Mouse (Mus musculus): ENCODE data around the gene Hoxb3. TPM values are rescaled to one million over a fixed set of nuclear protein-coding genes. Genes with fewer than 3 reads are reported as not detected.
A peak's percentile ranks its signal among the peaks of the same experiment; 100 is the strongest.

Gene Hoxb3
- polyA plus RNA-seq, 1 experiment from 2014 or later = 2.7 TPM

GRCm38 (mm10) chr11:96342576-96342930 lies 19.4 kb downstream of the Hoxb3 start:
- H3K9me3 ChIP-seq = no peaks in the 10 kb centered on the region
- H3K27me3 ChIP-seq (replicated peaks) = peaks cover 15% of the 10 kb centered on the region
- H3K36me3 ChIP-seq = 0 out of 2 replicates have a peak, but pooled peaks cover 3% of the 10 kb centered on the region
- ATAC-seq = no peak
- peak overlapping the region; percentile 68; the same call in 1 of the 2 replicates for H3K9ac ChIP-seq
- H3K4me1 ChIP-seq (replicated peaks) = peaks cover 68% of the 10 kb centered on the region
- H3K4me3 ChIP-seq (replicated peaks) = peak overlapping the region; percentile 44; the same call in 1 of the 2 replicates
- H3K27ac ChIP-seq = peak overlapping the region; percentile 95
- WGBS = 17% methylated on average over 4 of the region's 4 CpGs
- peak overlapping the region; percentile 85 for H3K4me2 ChIP-seq (replicated peaks)

DNA sequence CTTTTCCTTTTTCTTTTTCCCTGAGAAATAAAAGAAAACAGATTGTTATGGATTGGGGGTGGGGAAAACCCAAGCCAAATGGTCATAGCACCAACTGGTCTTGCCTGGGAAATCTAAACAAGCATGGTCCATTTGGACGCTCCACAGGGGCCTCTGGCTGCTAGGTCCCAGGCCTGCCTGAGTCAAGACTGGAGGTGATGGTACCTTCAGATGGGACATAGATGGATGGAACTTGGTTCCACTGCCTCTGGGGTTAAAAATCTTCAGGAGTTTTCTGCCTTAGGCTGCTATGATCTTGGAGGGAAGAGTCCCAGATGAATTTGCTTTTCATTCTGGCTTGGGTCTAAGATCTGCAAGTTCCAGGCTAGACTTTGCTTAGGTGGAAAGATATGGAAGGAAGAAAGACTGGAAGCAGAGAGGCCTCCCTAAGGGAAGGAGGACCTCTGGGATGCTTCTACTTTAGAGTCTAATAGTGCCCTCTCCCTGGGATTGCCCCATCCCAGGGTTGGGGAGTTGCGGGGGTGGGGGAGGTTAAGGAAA lies 20.1 kb downstream of the Hoxb3 start:
- H3K4me2 ChIP-seq (replicated peaks) = peak overlapping the region; percentile 85
- no peaks in the 10 kb centered on the region for H3K9me3 ChIP-seq
- H3K27me3 ChIP-seq (replicated peaks) = peaks cover 15% of the 10 kb centered on the region
- 0 out of 2 replicates have a peak, but pooled peaks cover 3% of the 10 kb centered on the region for H3K36me3 ChIP-seq
- 36% methylated on average over 2 of the region's 2 CpGs for WGBS
- peak overlapping the region; percentile 68 for H3K27ac ChIP-seq
- peaks cover 64% of the 10 kb centered on the region for H3K4me1 ChIP-seq (replicated peaks)
- no peak for ATAC-seq
- H3K9ac ChIP-seq = peak overlapping the region; percentile 33
- no peak overlapping the region for H3K4me3 ChIP-seq (replicated peaks)

GRCm38 (mm10) chr11:96344061-96344877 lies 21.1 kb downstream of the Hoxb3 start:
- H3K9ac ChIP-seq = peak overlapping the region; percentile 49
- H3K27ac ChIP-seq = peak overlapping the region; percentile 88
- no peak for ATAC-seq
- H3K9me3 ChIP-seq = no peaks in the 10 kb centered on the region
- 24% methylated on average over 40 of the region's 40 CpGs for WGBS
- H3K4me3 ChIP-seq (replicated peaks) = peak overlapping the region; percentile 32
- peaks cover 63% of the 10 kb centered on the region for H3K4me1 ChIP-seq (replicated peaks)
- peaks cover 15% of the 10 kb centered on the region for H3K27me3 ChIP-seq (replicated peaks)
- 0 out of 2 replicates have a peak, but pooled peaks cover 3% of the 10 kb centered on the region for H3K36me3 ChIP-seq
- H3K4me2 ChIP-seq (replicated peaks) = peak overlapping the region; percentile 85

DNA sequence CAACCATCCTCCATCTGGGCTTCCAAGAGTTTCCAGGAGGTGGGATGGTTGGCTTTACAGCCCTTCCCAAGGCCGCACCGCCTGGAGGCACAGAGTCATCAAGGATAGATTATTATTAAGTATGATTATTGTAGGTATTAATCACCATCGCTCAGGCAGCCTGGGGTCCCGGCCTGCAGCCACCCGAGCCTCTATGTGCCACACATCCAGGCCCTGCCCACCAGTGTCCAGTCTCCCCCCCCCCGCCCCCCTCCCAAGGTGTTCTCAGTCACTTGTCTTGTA lies 21.7 kb downstream of the Hoxb3 start:
- H3K27me3 ChIP-seq (replicated peaks) = peaks cover 15% of the 10 kb centered on the region

DNA sequence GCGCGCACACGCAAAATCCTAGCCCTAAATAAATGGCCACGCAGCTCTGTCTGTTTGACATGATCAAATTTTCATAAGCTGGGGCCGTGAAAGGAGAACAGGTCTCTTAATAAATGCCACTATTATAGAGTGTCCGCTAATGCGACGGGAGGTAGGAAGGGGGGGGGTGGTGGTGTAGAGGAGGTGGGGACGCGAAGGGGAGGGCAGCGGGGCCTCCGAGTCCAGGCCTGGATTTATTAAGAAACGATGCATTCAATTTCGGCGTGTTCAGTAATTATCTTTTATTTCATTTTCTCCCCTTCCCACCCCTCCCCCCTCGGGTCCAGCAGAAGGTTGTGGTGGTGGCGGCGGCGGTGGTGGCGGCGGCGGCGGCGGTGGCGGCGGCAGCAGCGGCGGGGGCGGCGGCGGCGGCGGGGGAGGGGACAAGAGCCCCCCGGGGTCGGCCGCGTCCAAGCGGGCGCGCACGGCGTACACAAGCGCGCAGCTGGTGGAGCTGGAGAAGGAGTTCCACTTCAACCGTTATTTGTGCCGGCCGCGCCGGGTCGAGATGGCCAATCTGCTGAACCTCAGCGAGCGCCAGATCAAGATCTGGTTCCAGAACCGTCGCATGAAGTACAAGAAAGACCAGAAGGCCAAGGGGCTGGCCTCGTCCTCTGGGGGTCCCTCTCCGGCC lies 22.2 kb downstream of the Hoxb3 start:
- 0 out of 2 replicates have a peak, but pooled peaks cover 3% of the 10 kb centered on the region for H3K36me3 ChIP-seq
- peak overlapping the region; percentile 85 for H3K4me2 ChIP-seq (replicated peaks)
- peak overlapping the region; percentile 32 for H3K4me3 ChIP-seq (replicated peaks)
- no peak for ATAC-seq
- peaks cover 15% of the 10 kb centered on the region for H3K27me3 ChIP-seq (replicated peaks)
- peaks cover 63% of the 10 kb centered on the region for H3K4me1 ChIP-seq (replicated peaks)
- no peaks in the 10 kb centered on the region for H3K9me3 ChIP-seq
- H3K27ac ChIP-seq = peak overlapping the region; percentile 88
- peak overlapping the region; percentile 49 for H3K9ac ChIP-seq
- WGBS = 10% methylated on average over 51 of the region's 56 CpGs

More for the DNA sequence above, 21.7 kb downstream of the Hoxb3 start:
- Histone ChIP-seq H3K27ac (peak overlapping the region; percentile 88), H3K4me2 (replicated peaks) (peak overlapping the region; percentile 85), H3K4me1 (replicated peaks) (peaks cover 63% of the 10 kb centered on the region), H3K9me3 (no peaks in the 10 kb centered on the region), H3K36me3 (0 out of 2 replicates have a peak, but pooled peaks cover 3% of the 10 kb centered on the region), H3K4me3 (replicated peaks) (peak overlapping the region; percentile 32; the same call in 1 of the 2 replicates), H3K9ac (peak overlapping the region; percentile 49)
- 23% methylated on average over 6 of the region's 6 CpGs for WGBS
- no peak for ATAC-seq

DNA sequence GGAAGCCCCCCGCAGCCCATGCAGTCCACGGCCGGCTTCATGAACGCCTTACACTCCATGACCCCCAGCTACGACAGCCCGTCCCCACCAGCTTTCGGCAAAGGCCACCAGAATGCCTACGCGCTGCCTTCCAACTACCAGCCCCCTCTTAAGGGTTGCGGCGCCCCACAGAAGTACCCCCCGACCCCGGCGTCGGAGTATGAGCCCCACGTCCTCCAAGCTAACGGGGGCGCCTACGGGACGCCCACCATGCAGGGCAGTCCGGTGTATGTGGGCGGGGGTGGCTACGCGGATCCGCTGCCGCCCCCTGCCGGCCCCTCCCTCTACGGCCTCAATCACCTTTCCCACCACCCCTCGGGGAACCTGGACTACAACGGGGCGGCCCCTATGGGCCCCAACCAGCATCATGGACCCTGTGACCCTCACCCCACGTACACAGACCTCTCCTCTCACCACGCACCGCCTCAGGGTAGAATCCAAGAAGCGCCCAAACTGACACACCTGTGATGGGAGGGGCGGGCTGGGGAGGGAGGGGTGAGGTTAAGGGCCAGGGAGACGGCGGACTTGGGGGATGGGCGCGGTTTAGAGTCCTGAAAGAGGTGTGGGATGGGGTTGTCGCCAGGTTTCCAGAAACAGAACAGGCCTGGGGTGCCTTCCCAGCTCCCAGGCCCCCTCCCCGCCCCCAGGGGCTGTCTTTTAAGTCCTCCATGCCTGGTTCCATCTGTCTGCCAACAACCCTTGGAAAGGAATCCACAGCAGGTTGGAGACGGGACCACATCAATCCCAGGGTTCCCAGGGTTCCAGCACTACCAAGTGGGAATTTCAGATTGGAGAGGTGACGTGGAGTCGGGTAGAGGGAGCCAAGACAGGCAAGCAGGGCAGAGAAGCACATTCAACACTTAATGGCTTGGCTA lies 23.0 kb downstream of the Hoxb3 start:
- Histone ChIP-seq H3K36me3 (0 out of 2 replicates have a peak, but pooled peaks cover 3% of the 10 kb centered on the region), H3K27me3 (replicated peaks) (peaks cover 15% of the 10 kb centered on the region), H3K4me2 (replicated peaks) (peak overlapping the region; percentile 85), H3K4me1 (replicated peaks) (peaks cover 65% of the 10 kb centered on the region), H3K9me3 (no peaks in the 10 kb centered on the region), H3K27ac (peak overlapping the region; percentile 88), H3K9ac (peak overlapping the region; percentile 43), H3K4me3 (replicated peaks) (peak overlapping the region; percentile 32)
- WGBS = 12% methylated on average over 45 of the region's 45 CpGs
- ATAC-seq = 0 out of 2 replicates have a peak, but pooled peaks have one; percentile 3

DNA sequence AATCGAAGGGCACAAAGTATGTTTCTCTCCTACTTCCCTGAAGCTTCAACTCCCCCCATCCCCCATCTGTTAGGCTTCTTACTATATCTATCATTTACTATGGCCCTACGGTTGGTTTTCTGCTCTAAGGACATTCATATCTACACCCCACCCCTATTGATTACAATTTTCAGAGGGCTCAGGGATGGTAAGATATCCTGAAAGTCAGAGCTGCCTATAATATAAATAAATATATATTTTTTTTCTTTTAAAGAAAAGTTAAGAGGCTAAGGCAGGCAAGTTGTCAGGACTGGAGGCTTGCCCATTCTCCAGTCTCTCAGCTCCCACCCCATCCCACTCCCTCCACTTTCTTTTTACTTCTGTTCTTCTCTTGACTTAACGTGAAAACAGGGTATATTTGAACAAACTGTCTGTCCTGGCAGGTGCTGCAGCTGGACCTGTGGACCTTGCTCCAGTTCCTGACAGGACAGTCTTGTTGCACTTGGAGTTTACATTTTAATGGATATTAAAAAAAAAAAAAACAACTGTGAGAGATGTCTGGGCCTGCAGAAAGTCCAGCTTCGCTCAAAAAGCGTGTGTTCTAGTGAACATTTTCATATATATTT lies 23.9 kb downstream of the Hoxb3 start:
- Histone ChIP-seq H3K4me3 (replicated peaks) (no peak overlapping the region), H3K9ac (no peak overlapping the region), H3K9me3 (no peaks in the 10 kb centered on the region), H3K4me2 (replicated peaks) (no peak overlapping the region; the same call in 1 of the 2 replicates), H3K27ac (peak overlapping the region; percentile 88), H3K36me3 (0 out of 2 replicates have a peak, but pooled peaks cover 3% of the 10 kb centered on the region), H3K27me3 (replicated peaks) (peaks cover 15% of the 10 kb centered on the region), H3K4me1 (replicated peaks) (peaks cover 61% of the 10 kb centered on the region)
- ATAC-seq = no peak
- WGBS = 37% methylated on average over 5 of the region's 5 CpGs

GRCm38 (mm10) chr11:96347717-96348116 lies 24.6 kb downstream of the Hoxb3 start:
- Histone ChIP-seq H3K27ac (peak overlapping the region; percentile 80), H3K4me2 (replicated peaks) (0 out of 2 replicates have a peak overlapping the region, but pooled peaks have one; percentile 26), H3K4me3 (replicated peaks) (no peak overlapping the region), H3K9ac (no peak overlapping the region), H3K36me3 (0 out of 2 replicates have a peak, but pooled peaks cover 3% of the 10 kb centered on the region), H3K9me3 (no peaks in the 10 kb centered on the region), H3K4me1 (replicated peaks) (peaks cover 59% of the 10 kb centered on the region), H3K27me3 (replicated peaks) (peaks cover 15% of the 10 kb centered on the region)
- WGBS = 28% methylated on average over 4 of the region's 4 CpGs
- ATAC-seq = no peak

DNA sequence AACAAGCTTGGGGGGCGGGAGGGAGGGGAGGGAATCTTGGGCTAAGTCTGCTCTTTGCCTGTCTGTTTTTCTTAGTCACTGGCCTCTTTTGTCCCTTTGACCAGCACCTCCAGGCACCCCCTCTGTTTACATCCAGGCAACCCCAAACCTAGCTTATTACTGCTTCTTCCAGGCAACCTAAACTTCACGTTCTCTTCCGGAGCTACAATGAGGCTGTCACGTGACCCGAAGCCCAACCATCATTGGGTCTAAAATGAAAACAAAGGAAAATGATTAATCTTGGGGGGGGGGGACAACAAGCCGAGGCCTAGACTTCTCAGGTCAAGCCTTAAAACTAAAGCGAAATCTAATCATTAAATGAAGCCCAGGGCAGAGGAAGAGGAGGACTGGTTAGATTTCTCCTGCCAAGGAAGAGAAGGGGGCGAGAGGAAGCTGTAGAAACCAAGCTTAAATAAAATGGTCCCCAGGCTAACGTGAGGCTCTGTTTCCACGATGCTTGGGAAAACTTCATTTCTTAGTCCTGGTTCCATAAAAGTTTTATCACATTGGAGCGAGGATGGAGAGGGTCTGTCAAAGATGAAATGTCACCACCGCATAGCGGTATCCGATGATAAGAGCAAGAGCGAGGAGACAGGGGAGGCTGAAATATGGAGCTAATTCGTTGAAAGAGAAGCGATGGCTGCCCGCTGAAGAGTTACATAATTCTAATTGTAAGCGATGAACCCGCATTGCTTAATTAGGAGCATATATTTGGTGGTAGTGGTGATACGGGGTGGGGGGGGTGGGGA lies 25.2 kb downstream of the Hoxb3 start:
- Histone ChIP-seq H3K27ac (peak overlapping the region; percentile 80), H3K4me1 (replicated peaks) (peaks cover 57% of the 10 kb centered on the region), H3K4me2 (replicated peaks) (0 out of 2 replicates have a peak overlapping the region, but pooled peaks have one; percentile 26), H3K27me3 (replicated peaks) (peaks cover 15% of the 10 kb centered on the region), H3K9me3 (no peaks in the 10 kb centered on the region), H3K9ac (no peak overlapping the region), H3K4me3 (replicated peaks) (0 out of 2 replicates have a peak overlapping the region, but pooled peaks have one; percentile 1), H3K36me3 (0 out of 2 replicates have a peak, but pooled peaks cover 3% of the 10 kb centered on the region)
- ATAC-seq = no peak
- WGBS = 27% methylated on average over 21 of the region's 21 CpGs

- H3K4me1 ChIP-seq (replicated peaks) = peaks cover 52% of the 10 kb centered on the region
- no peak for ATAC-seq
- no peaks in the 10 kb centered on the region for H3K9me3 ChIP-seq
- H3K9ac ChIP-seq = no peak overlapping the region
- H3K27ac ChIP-seq = peak overlapping the region; percentile 80
- H3K4me3 ChIP-seq (replicated peaks) = no peak overlapping the region
- 0 out of 2 replicates have a peak, but pooled peaks cover 3% of the 10 kb centered on the region for H3K36me3 ChIP-seq
- WGBS = 30% methylated on average over 3 of the region's 3 CpGs
- H3K27me3 ChIP-seq (replicated peaks) = peaks cover 15% of the 10 kb centered on the region
- H3K4me2 ChIP-seq (replicated peaks) = no peak overlapping the region
These were observed 25.9 kb downstream of the Hoxb3 start for GRCm38 (mm10) chr11:96348988-96349387.

Data from intestine, embryonic 15.5 days (tissue).